In the genomic region with DNA sequence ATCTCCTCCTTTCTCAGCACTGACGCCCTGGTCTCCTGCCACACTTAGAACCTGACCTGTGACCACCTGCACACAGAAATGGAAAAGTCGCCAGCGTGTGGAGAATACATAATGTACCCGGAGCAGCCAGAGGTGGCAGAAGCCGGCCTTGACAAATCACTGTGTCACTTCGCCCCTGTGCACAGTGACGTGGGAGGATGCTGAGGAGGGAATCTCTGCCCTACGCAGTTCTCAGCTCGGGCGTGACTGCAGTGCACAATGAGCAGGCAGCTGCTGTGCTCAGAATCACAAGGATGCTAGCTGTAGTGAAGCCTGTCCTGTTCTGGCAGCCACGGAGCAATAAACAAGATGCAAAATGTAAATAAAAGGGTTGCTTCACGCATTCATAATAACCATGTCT, we compare ENCODE assay signal across 8 mouse cellular contexts.
A peak's percentile ranks its signal among the peaks of the same experiment; 100 is the strongest.
DNase-seq lines count a peak whose midpoint lies in the region; ATAC-seq and TF ChIP-seq lines count a peak whose summit lies in the region.
"Had no signal": no experiment of that assay in that cellular context is flagged by ENCODE, and none has a peak within 500 bp of the region (broad histone marks: within the 10 kb centered on the region; RNA-seq: fewer than 3 reads in every experiment).

No protein-coding gene starts in this region.

- no peaks in the 10 kb centered on the region for H3K36me3 ChIP-seq in hindbrain, postnatal 0 days (ENCODE audit: insufficient read depth, low read length)
- H3K36me3 ChIP-seq in midbrain, embryonic 15.5 days (replicated peaks) = no peaks in the 10 kb centered on the region
- H3K36me3 ChIP-seq in stomach, postnatal 0 days (ENCODE audit: control insufficient read depth, insufficient read depth, low read length) = no peaks in the 10 kb centered on the region

- peak overlapping the region; percentile 40 for H3K4me2 ChIP-seq in hindbrain, postnatal 0 days (ENCODE audit: low read depth, low read length)
- peak overlapping the region; percentile 30 for H3K4me2 ChIP-seq in midbrain, embryonic 15.5 days
- H3K4me2 ChIP-seq in stomach, postnatal 0 days (replicated peaks; ENCODE audit: low read depth) = no peak overlapping the region

- TF ChIP-seq EP300 in stomach, postnatal 0 days (optimal IDR thresholded peaks at IDR 0.05) = no peak

- WGBS in hindbrain, postnatal 0 days = 14% methylated on average over 12 of the region's 12 CpGs
- WGBS in midbrain, embryonic 15.5 days = 29% methylated on average over 12 of the region's 12 CpGs
- 55% methylated on average over 12 of the region's 12 CpGs for WGBS in stomach, postnatal 0 days

- H3K9me3 ChIP-seq in hindbrain, postnatal 0 days (ENCODE audit: low read length) = no peaks in the 10 kb centered on the region
- H3K9me3 ChIP-seq in midbrain, embryonic 15.5 days = no peaks in the 10 kb centered on the region
- no peaks in the 10 kb centered on the region for H3K9me3 ChIP-seq in stomach, postnatal 0 days (ENCODE audit: control insufficient read depth, low read length)

- TF ChIP-seq CTCF in hindbrain, postnatal 0 days (IDR thresholded peaks at IDR 0.05; ENCODE audit: low read depth) = peak; percentile 29; the same call in 1 of the 2 replicates
- TF ChIP-seq CTCF in stomach, postnatal 0 days (IDR thresholded peaks at IDR 0.05; ENCODE audit: low read depth) = no peak

- 0 out of 2 replicates have a peak overlapping the region, but pooled peaks have one; percentile 21 for H3K9ac ChIP-seq in hindbrain, postnatal 0 days (replicated peaks; ENCODE audit: low read length)
- no peak overlapping the region for H3K9ac ChIP-seq in midbrain, embryonic 15.5 days
- no peak overlapping the region for H3K9ac ChIP-seq in stomach, postnatal 0 days (ENCODE audit: low read length)

- H3K27ac ChIP-seq in hindbrain, postnatal 0 days = peak overlapping the region; percentile 54; the same call in 1 of the 2 replicates
- H3K27ac ChIP-seq in midbrain, embryonic 15.5 days = peak overlapping the region; percentile 71
- no peak overlapping the region for H3K27ac ChIP-seq in stomach, postnatal 0 days (replicated peaks)
- H3K27ac ChIP-seq: gastrocnemius, adult 2 months had no signal

- ATAC-seq in hindbrain, postnatal 0 days = peak; percentile 97
- peak; percentile 97 for ATAC-seq in midbrain, embryonic 15.5 days (replicated peaks)
- ATAC-seq in stomach, postnatal 0 days (ENCODE audit: low FRiP score, low TSS enrichment) = no peak
- ATAC-seq in inflammation-experienced regulatory T-cells, adult 6 months = no peak

- peaks cover 6% of the 10 kb centered on the region; the same call in 1 of the 2 replicates for H3K4me1 ChIP-seq in hindbrain, postnatal 0 days (ENCODE audit: insufficient read depth, low read length)
- H3K4me1 ChIP-seq in midbrain, embryonic 15.5 days = peaks cover 17% of the 10 kb centered on the region
- H3K4me1 ChIP-seq in stomach, postnatal 0 days (replicated peaks; ENCODE audit: control insufficient read depth, insufficient read depth) = no peaks in the 10 kb centered on the region

- H3K4me3 ChIP-seq in hindbrain, postnatal 0 days (ENCODE audit: low read length) = peak overlapping the region; percentile 4; the same call in 1 of the 2 replicates
- H3K4me3 ChIP-seq in midbrain, embryonic 15.5 days = 0 out of 2 replicates have a peak overlapping the region, but pooled peaks have one; percentile 3
- no peak overlapping the region for H3K4me3 ChIP-seq in stomach, postnatal 0 days (ENCODE audit: low read depth, low read length)
- H3K4me3 ChIP-seq: gastrocnemius, adult 2 months had no signal

- DNase-seq in brain, embryonic 18.5 days (ENCODE audit: low read depth, low spot score) = peak; percentile 10
- peak; percentile 18 to 30 for DNase-seq in cerebellum, postnatal 25 days
- peak; percentile 82 for DNase-seq in hindbrain, postnatal 0 days (ENCODE audit: low spot score)
- no peak for DNase-seq in stomach, postnatal 0 days (ENCODE audit: low spot score)
- DNase-seq in gastrocnemius, adult 8-10 months (ENCODE audit: low spot score in 2 of 2) = no peak
- DNase-seq: gastrocnemius, adult 2 months had no signal

- H3K27me3 ChIP-seq in hindbrain, postnatal 0 days (ENCODE audit: insufficient read depth, low read length) = no peaks in the 10 kb centered on the region
- H3K27me3 ChIP-seq in midbrain, embryonic 15.5 days (replicated peaks) = no peaks in the 10 kb centered on the region
- no peaks in the 10 kb centered on the region for H3K27me3 ChIP-seq in stomach, postnatal 0 days (ENCODE audit: control insufficient read depth, insufficient read depth, low read length)

Comparison
In these comparisons a context has a peak if more than half of its experiments do, and no peak if none do; other contexts are left out.
1. DNase-seq: peak in brain, embryonic 18.5 days (single experiment), cerebellum, postnatal 25 days (2 of 2) and hindbrain, postnatal 0 days (single experiment); none in stomach, postnatal 0 days (single experiment) and gastrocnemius, adult 8-10 months (0 of 2).
2. ATAC-seq: peak in hindbrain, postnatal 0 days (single experiment) and midbrain, embryonic 15.5 days (single experiment); none in stomach, postnatal 0 days (single experiment) and inflammation-experienced regulatory T-cells, adult 6 months (single experiment).